Mouse (Mus musculus) embryo, embryonic 11 days (tissue): ENCODE data around the gene Pdpk1.

ENCODE experiments used
- DNase-seq: peaks from one replicate; pipeline ENCODE4 v3.0.0-alpha.2; 2015

The Pdpk1 gene

GRCm38 (mm10) chr17:24150824-24151223 is at the start of gene Pdpk1:
Pdpk1 (minus strand) TSS chr17:24150924.
- DNase-seq, result no peak

GRCm38 (mm10) chr17:24199741-24200140 is 49.0 kb upstream of the Pdpk1 start:
- no peak for DNase-seq

DNA sequence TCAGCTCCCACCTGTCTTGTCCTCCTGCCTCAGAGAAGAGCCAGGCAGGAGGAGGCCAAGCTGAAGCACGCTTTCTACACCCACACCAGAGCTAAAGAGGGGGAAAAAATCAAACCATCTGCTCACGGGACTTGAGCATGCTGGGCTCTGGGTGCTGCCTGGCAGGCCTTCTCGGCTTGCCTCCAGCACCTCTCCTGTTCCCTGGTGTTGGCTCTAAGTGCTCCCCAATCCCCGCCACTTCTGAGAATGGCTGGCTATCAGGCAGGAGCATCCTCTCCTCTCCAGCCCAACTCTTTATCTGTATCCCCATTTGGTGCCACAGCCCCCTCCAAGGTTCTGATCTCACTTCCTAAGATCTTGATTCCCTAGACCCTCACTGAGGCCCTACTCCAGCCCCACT is 48.5 kb upstream of the Pdpk1 start:
- no peak for DNase-seq

DNA sequence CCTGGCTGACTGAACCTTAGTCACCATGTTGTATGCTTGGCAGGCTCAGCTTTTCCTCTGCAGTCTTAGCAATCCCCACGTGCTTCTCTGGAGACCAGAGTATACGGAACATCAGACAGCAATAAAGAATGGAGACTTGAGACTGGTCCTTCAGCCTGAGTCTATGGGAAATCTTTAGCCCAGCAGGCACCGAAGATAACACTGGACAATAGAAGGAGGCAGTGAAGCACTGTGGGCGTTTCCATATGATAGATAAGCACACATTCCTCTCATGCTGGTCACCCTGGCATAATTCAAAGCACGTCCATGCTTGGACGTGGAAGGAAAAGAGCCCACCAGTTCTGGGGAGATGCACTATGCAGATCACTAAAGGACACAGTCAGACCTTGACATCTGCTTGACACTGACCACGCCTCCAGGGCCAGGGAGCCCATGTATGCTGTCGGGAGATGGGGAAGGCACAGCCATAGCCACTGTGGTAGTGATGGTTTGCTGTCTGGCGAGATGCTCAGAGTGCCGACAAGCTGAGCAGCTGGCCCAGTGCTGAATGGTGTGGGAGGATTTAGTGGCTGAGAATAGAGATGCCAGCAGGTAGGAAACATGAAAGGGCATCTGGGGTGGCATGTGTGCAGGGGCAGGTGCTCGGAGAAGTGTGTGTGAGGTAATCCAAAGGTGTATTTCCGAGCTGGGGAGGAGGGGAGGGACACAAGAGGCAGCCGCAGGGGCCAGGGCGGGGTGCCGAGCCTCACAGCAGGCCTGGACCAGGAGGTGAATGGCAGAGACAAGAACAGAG is 46.5 kb upstream of the Pdpk1 start:
- no peak for DNase-seq

- no peak for DNase-seq
Measured at GRCm38 (mm10) chr17:24195349-24195748, 44.6 kb upstream of the Pdpk1 start.

GRCm38 (mm10) chr17:24193769-24194168 is 43.0 kb upstream of the Pdpk1 start:
- no peak for DNase-seq

- no peak for DNase-seq
Measured at GRCm38 (mm10) chr17:24193268-24193667, 42.5 kb upstream of the Pdpk1 start.

DNA sequence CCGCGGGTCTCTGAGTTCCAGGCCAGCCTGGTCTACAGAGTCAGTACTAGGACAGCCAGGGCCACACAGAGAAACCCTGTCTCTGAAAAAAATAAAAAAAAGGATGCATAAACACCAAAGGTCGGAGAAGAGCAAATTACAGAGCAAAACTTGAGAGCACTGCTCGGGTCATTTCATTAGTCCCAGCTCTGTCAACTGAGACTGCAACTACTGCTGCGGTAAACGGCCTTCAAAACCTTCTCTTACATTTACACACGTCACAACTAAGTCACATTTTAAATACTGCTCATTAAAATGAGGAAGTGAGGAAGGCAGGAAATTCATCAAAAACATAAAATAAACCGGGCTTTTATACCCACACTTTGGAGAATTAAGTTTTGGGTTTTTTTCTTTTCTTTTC is 42.1 kb upstream of the Pdpk1 start:
- no peak for DNase-seq

DNA sequence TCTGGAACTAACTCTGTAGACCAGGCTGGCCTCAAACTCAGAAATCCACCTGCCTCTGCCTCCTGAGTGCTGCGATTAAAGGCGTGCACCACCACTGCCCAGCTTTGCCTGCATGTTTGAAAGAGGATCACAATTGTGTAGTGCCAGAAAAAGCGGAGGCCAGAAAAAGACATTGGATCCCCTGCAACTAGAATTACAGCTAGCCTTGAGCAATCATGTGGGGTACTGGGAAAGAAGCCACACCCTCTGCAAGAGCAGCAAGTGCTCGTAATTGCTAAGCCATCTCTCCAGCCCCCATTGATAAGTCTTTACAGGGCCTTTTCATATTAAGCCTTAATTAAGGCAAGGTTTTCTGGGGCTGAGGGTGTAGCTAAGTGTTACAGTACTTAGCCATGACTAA is 40.8 kb upstream of the Pdpk1 start:
- no peak for DNase-seq

- DNase-seq, result no peak
Measured at GRCm38 (mm10) chr17:24190934-24191333, 40.2 kb upstream of the Pdpk1 start.

GRCm38 (mm10) chr17:24174259-24174658 is 23.5 kb upstream of the Pdpk1 start:
- no peak for DNase-seq

GRCm38 (mm10) chr17:24173423-24173822 is 22.7 kb upstream of the Pdpk1 start:
- peak; percentile 81 for DNase-seq

GRCm38 (mm10) chr17:24171738-24172137 is 21.0 kb upstream of the Pdpk1 start:
- no peak for DNase-seq

DNA sequence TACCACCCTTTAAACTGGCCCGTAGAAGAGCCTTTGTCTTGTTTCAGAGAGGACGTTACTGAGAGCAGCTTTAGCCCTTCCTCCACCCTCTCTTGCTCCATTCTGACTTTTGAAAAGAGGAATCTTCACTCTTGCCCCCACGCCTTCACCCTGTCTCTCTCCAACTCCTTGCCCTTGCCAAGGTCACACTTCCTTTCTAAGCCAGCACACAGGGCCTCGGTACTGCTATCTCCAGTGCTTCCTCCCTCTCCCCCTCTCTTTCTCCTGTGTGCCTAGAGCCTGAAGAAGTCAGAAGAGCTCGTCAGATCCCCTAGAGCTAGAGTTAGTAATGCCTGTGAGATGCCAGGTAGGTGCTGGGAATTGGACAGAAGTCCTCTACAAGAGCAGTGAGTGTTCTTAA is 20.0 kb upstream of the Pdpk1 start:
- no peak for DNase-seq

- DNase-seq, result no peak
Measured at GRCm38 (mm10) chr17:24170125-24170524, 19.4 kb upstream of the Pdpk1 start.

DNA sequence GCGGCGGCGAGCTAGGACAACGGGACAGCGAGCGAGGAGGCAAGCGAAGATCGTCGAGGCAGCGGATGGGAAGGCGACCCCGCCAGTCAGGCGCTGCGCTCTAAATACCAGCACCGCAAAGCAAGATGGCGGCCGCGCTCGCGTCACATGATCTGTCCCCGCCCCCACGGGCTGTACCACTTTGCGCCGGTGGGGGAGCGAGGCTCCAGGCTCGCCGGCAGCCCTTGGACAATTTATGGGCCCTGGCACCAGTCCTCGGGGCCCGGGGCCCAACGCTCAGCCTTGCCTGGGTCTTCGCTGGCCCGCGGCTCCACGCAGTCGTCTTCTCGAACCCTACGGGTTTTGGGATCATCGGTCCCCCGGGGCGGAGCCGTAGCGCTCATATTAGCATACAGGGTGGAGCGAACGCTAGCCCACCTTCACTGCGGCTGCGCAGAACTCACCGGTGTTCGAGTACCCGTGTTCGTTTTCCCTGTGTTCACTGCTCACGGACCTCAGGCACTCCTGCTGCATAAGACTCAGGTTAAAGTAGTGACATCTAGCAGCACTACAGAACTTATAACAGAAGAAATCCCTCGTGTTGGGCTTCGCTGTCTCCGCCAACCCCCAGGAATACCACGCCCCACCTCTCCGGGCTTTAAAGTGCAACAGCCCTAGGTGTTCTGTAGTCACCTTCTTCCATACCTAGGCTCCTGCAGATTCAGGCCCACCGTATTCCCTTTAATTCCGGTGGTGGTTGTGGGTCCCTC is 18.8 kb upstream of the Pdpk1 start, which contains the start of gene Atp6v0c:
TSS of gene Atp6v0c (minus strand) at position 386 of the 749 bp plus-strand sequence.
- DNase-seq, result peak; percentile 96

DNA sequence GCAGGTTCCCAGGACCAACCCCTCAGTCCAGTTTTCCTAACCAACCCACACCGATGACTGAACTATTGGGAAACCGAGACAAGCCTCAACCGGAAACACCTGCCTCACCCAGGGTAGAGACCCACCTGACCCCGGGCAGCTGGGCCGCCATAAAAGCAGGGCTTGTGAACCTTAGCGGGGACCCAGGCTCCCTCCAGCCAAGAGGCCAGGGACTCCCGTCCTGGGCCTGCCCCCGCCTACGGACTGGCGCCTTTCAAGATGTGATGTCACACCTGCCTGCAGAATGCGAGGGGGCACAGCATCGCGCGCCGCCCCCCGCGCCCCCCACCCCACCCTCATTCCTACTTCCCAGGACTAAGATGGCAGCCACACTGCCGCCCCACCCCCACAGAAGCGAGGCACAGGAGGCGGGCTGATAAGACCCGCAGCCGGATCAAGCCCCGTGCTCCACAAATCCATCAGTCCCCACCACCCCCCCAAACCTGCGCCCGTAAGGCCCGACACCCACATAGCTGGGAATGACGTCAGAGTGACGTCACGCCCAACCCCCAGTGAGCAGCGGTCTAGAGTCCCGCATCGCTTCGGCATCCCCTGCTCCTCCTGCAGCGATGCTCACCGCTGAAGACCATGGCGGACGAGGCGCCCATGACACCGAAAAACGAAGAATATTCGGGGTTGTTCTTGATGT is 18.0 kb upstream of the Pdpk1 start:
- peak; percentile 66 for DNase-seq

DNA sequence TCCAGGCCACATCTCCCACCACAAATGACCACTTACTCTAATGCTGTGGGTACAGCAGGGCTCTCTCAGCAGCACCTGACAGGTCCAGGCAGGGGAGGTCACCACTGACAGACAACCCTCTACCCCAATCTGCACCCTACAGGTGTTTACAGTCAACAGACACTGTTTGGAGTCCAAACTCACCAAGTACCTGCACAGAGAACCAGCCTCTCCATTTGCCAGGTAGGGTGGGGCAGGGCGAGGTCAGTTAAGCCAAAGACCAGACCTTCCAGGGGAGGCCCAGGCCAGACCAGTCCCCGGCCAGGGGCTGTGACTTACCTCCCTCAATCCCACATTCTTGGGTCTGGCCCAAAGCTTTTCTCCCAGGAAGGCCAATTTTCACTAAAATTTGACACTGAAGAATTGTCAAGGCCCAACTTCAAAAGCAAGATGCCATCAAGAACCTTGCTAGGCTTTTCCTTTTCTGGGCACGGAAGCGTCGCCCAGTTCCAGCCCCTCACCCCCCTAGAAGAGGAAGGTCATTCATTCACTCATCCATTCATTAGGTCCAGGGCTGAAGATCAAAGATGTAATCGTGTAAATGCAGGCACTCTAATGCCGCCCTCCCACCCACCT is 17.3 kb upstream of the Pdpk1 start:
- no peak for DNase-seq

DNA sequence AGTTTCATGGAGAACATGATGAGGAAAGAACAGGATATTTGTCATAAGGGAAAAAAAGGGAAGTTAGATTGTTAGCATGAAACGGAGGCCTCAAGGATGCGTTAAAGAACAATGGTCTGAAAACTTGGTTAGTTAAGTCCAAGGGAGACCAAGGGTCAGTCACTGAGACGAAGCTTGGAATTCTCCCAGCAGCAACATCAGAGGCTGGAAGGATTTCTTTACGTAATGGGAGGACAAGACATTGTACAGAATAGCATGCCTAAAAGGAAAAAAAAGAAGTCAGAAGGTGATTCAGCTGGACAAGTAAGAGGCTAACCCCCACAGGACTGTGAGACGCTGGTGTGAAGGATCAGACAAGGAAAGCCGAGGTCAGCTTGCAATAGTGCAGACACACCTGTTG is 16.4 kb upstream of the Pdpk1 start:
- DNase-seq, result no peak

GRCm38 (mm10) chr17:24164566-24165259 is 14.0 kb upstream of the Pdpk1 start:
- DNase-seq, result no peak

GRCm38 (mm10) chr17:24163176-24163962 is 12.6 kb upstream of the Pdpk1 start, which contains the start of gene Amdhd2:
Amdhd2 (minus strand) TSS chr17:24163766.
- peak; percentile 97 for DNase-seq
